ENCODE assay signal across 8 mouse cellular contexts in genomic region chr5:20470466-20470865, GRCm38 (mm10).
DNase-seq lines count a peak whose midpoint lies in the region; ATAC-seq and TF ChIP-seq lines count a peak whose summit lies in the region.

No protein-coding gene starts in this region.

- no peak overlapping the region for H3K27ac ChIP-seq in heart, postnatal 0 days (ENCODE audit: low read depth)

- no peaks in the 10 kb centered on the region for H3K36me3 ChIP-seq in heart, postnatal 0 days (replicated peaks; ENCODE audit: control insufficient read depth, insufficient read depth, low read length)

- H3K9me3 ChIP-seq in heart, postnatal 0 days (replicated peaks; ENCODE audit: control insufficient read depth, low read length): no peaks in the 10 kb centered on the region

- ATAC-seq in heart, postnatal 0 days (ENCODE audit: insufficient read depth, low read depth): 0 out of 2 replicates have a peak, but pooled peaks have one; percentile 36

- TF ChIP-seq EP300 in heart, postnatal 0 days (IDR thresholded peaks at IDR 0.05; ENCODE audit: low read depth): no peak

- H3K9ac ChIP-seq in heart, postnatal 0 days (replicated peaks; ENCODE audit: low read depth, low read length): no peak overlapping the region

- no peak overlapping the region for H3K4me3 ChIP-seq in heart, postnatal 0 days (ENCODE audit: low read depth, low read length)

- peak; percentile 43 for TF ChIP-seq CTCF in heart, postnatal 0 days (IDR thresholded peaks at IDR 0.05; ENCODE audit: low read depth)

- DNase-seq in heart, postnatal 0 days (ENCODE audit: low spot score): no peak
- no peak for DNase-seq in heart, postnatal 25 days (ENCODE audit: low spot score)
- DNase-seq in A20 (ENCODE audit: low read depth, low spot score) (peak; percentile 60), ZHBTc4 (ENCODE audit: low read depth, low spot score) (peak; percentile 42)
- peak; percentile 61 for DNase-seq in induced T-regulatory cell, adult 2 months (ENCODE audit: low read depth)
- peak; percentile 9 for DNase-seq in retina, embryonic 14.5 days (ENCODE audit: low spot score)
- DNase-seq in right cerebral cortex, postnatal 4 days: no peak
- DNase-seq in frontal cortex, adult 2 months (ENCODE audit: extremely low spot score in 1 of 2, low spot score in 1 of 2): no peak

- H3K4me2 ChIP-seq in heart, postnatal 0 days (ENCODE audit: low read depth, low read length): no peak overlapping the region

- intact Hi-C loops in heart, postnatal 25 days (cut with DNase I): loop anchor here (2.0 kb wide), 1 partner anchor 230 kb away; no protein-coding TSS in a partner anchor

- H3K27me3 ChIP-seq in heart, postnatal 0 days (ENCODE audit: control insufficient read depth, insufficient read depth, low read length): no peaks in the 10 kb centered on the region

- H3K4me1 ChIP-seq in heart, postnatal 0 days (ENCODE audit: control insufficient read depth, insufficient read depth): no peaks in the 10 kb centered on the region

Comparison
In these comparisons a context has a peak if more than half of its experiments do, and no peak if none do; other contexts are left out.
1. DNase-seq: peak in A20 (single experiment), ZHBTc4 (single experiment), induced T-regulatory cell, adult 2 months (single experiment) and retina, embryonic 14.5 days (single experiment); none in heart, postnatal 0 days (single experiment), heart, postnatal 25 days (single experiment), right cerebral cortex, postnatal 4 days (single experiment) and frontal cortex, adult 2 months (0 of 2).